Mouse (Mus musculus) right cerebral cortex, postnatal 36 days (tissue): ENCODE results near the gene Ube2e1.
"Not testable (repeated sequence)": the region's sequence is repeated elsewhere in the genome, so short reads cannot be mapped to it uniquely, and the experiment has no call there.

ENCODE experiments used
- DNase-seq, 2 experiments: peaks; one replicate each; pipeline ENCODE4 v3.0.0; 2022; ENCODE audit warnings: low spot score in 2 of 2, mixed read lengths in 1 of 2

The Ube2e1 gene

DNA sequence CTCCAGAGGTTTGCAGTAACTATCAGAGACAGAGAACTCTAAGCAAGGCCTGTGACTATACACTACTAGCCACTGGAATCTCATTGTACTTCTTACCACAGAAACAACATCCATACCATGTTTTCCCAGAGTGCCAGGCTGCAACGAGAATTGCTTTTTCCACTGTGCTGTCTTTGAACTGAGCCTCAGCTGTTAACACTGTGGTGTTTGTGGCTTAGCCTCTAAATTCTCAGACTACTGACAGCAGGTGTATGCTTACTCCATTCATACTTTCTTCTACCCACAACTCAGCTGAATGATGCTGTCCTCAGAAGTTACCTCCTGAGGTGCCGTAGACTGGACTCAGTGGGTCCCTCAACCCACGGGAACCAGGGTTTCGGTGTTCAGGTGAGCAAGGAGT is 89.9 kb downstream of the Ube2e1 start:
- no peak for DNase-seq

DNA sequence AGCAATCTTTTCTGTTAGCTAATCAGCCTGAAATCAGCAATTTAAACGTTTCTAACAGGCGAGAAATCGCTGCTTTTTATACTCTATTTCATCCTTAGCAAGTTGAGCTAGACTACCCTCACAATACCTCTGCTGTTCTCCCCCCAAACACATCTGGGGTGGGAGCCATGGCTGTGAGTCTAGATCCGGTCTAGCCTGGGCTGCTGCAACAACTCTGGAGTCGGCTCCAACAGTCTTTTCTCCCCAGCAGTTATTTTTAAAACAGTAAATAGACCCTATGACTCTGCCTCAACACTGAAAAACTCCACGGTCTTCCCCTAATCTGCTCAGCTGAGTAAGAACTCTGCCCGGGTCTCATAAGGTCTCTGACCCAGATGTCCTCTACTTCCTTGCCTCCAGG is 91.5 kb downstream of the Ube2e1 start:
- DNase-seq = no peak

DNA sequence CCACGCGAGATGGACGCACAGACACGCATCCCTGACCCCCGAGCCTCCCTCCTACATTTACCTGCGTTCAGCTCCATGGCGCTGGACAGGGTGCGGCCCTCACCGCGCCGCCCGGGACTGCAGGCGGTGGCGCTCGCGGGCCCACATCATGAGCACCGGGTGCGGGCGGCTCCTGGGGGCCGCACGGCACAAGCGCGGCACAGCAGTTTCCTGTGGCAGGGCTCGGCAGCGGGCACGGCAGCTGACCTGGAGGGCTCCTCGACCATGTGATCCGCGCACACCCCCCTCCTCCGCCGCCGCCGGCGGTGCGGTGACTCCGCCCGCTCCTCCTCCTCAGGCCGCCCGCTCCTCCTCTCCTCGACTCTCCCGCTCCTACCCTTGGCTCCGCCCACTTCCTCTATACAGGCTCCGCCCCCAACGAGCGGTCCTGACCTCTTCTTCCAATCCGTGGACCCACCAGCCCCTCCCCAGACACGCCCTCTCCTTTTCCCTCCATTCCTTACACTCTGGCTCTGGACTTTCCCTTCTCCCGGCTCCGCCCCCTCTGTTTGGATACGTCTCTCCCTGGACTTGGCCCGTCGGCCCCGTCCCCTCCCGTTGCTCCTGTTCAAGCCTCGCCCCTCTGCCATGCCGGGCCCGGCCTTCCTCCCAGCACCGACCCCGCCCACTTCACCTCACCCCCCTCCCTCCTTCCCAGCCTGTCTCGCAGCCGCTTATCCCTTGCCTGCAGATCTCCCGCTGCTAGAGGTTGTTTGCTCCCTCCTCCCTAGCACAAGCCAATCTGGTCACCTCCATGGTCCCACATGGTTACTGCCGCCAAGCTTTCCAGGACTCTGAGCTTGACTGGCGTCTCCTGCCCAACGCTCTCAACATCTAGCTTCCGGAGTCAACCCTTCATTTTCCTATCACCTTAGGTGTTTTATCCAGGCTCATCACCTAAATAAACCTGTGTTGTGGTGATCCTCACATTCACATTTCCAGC is 92.6 kb downstream of the Ube2e1 start, which contains the start of gene Nr1d2:
Gene Nr1d2 (minus strand): TSS at position 378 of the 982 bp plus-strand sequence.
- peak; percentile 96 to 97 for DNase-seq

DNA sequence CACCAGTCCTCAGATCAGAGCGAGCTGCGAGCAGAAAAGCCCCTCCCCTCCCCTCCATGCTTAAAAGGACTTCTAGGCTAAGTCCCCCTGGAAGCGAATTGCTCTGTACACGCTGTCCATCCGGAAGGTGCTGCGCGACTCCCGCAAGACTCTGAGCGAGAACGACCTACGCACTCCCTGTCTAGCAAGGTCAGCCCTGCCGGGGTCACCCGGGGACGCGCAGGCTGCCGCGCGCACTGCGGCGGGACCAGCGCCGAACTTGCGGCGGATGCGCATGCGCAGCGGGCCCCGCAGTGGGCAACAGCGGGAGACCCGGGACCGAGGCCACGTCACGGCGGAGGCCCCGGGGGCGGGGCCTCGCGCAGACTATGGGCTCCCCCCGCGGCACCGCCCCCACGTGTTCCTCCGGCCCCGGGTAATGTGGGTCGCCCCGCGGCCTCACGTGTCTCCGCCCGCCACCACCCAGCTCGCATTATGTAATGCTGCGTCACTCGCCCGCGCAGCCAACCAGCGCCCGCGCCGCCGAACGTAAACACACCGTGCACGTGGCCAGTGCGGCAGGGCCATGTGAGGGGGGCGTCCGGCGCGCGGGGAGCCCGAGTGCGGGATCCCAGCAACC is 93.4 kb downstream of the Ube2e1 start:
- peak; percentile 94 to 96 for DNase-seq

DNA sequence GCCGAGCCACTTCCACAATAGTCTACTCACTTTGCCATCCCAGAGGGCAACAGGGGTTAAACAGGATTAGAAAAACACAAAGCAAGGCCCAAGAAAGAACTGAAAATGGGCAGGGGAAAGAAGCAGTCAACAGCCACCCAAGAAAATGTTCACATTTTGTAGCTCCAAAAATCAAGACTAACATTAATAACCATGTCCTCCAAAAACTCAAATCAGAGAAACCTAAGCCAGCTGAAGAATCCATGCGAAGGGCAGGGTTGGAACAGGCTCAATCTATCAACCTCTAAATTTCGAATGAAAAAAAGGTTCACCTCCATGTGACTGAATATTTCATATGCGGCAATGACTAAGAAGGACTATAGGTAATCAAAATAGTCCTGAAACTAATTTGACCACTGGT is 94.3 kb downstream of the Ube2e1 start:
- DNase-seq = no peak

DNA sequence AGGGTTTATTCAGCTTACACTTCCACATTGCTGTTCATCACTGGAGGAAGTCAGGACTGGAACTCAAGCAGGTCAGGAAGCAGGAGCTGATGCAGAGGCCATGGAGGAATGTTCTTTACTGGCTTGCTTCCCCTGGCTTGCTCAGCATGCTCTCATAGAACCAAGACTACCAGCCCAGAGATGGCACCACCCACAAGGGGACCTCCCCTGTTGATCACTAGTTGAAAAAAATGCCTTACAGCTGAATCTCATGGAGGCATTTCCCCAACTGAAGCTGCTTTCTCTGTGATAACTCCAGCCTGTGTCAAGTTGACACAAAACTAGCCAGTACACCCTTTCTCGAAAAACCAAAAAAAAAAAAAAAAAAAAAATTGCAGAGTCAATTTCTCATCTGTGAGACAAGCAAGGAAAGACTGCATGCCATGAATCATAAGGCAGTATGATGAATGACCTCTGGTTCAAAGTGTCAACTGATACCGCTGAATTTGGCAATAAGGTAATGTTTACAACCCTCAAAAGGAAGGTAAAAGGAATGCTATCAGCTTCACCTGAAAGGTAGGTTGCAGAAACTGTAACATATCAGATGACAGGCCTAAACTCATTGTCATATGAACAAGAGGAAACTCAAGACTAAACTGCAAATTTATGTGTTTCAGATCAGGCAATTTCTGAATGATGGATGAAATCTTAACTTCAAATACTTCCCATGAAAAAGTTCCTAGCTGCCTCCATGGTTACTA is 95.0 kb downstream of the Ube2e1 start:
- DNase-seq = not testable (repeated sequence)

DNA sequence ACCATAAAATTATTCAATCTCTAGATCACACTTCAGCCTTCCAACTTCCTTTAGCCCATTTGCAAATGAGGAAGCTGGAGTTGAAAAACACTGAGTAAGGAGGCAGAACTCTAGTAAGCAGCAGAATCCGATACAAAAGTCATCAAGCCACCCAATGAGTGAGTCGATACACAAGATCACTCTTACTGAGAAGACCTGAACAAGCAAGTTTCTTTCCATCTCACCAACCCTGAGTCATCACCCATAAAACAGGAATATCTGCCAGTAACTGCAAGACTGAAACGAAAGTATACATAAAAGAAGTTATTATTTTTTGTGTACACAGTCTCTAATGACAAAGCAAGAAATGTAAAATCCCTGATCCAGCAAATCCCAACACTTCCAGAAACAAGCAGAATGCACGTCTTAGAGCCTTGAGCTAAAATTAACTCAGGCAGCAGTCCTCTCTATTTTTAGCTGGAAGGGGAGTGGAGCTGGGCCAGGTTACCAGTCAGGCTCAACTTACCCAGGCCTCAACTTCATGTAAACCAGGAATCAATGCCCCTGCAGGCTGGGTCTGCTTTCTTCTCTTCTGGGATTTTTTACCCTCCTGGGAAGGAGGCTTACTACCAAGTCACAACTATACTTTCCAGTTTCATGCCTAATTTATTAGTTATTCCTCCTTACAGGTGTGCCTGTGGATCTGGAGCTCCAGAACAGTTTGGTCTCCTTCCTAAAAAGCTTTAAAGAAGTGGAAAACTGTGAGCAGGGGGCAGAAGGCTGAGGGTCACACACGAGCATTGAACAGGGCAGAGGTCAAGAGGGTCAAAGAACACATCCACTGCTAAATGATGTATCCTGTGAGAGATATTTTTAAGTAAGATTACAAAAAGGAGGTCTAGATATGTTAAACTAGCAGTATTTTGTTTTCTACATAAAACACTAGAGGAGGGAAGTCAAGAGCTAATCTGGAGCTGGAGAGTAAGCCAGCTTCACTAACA is 97.4 kb downstream of the Ube2e1 start:
- DNase-seq = no peak

DNA sequence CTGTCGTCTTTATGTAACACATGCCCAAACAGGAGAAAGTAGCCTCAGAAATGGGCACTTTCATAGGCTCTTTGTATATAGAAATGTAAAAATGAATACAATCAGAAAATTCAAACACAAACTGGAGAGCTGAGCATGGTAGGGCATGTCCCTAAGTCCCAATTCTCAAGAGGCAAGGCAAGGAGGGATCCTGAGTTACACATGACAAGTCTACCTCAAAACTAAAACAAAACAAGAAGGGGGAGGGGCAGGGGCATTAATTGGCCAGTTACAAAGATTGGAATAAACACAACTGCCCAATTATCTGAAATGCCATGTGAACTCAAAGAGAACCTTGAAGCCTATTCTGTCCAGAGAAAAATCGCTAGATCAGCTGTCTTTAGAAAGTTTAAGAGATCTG is 98.6 kb downstream of the Ube2e1 start:
- no peak for DNase-seq
